Mouse (Mus musculus): Measurements from ENCODE around the gene Ifi47. TPM values are rescaled to one million over a fixed set of nuclear protein-coding genes. Genes with fewer than 3 reads are reported as not detected.
A peak's percentile ranks its signal among the peaks of the same experiment; 100 is the strongest.

The Ifi47 gene
- polyA plus RNA-seq, 1 experiment from 2014 or later = 1.8 TPM

GRCm38 (mm10) chr11:49093861-49094660 is 17.7 kb downstream of the Ifi47 start:
- no peak for ATAC-seq (ENCODE audit: low read depth)
- 83% methylated on average over 6 of the region's 6 CpGs for WGBS

GRCm38 (mm10) chr11:49095367-49095766 is 19.0 kb downstream of the Ifi47 start:
- Histone ChIP-seq H3K36me3 (ENCODE audit: control insufficient read depth, insufficient read depth, low read length) (no peaks in the 10 kb centered on the region), H3K9ac (ENCODE audit: low read depth, low read length) (no peak overlapping the region), H3K4me2 (ENCODE audit: low read depth, low read length) (no peak overlapping the region), H3K27me3 (replicated peaks; ENCODE audit: control insufficient read depth, insufficient read depth, low read length) (no peaks in the 10 kb centered on the region), H3K4me1 (ENCODE audit: control insufficient read depth, insufficient read depth, low read length) (no peaks in the 10 kb centered on the region), H3K9me3 (ENCODE audit: control insufficient read depth, low read length) (no peaks in the 10 kb centered on the region), H3K4me3 (ENCODE audit: low read depth, low read length) (no peak overlapping the region), H3K27ac (replicated peaks; ENCODE audit: low read depth, low read length) (no peak overlapping the region)
- ATAC-seq (ENCODE audit: low read depth) (no peak), DNase-seq (ENCODE audit: low spot score) (no peak)
- 92% methylated on average over 4 of the region's 4 CpGs for WGBS

More at GRCm38 (mm10) chr11:49093861-49094660, 17.7 kb downstream of the Ifi47 start:
- no peak overlapping the region for H3K9ac ChIP-seq (ENCODE audit: low read depth, low read length)
- H3K9me3 ChIP-seq (ENCODE audit: control insufficient read depth, low read length) = no peaks in the 10 kb centered on the region
- no peaks in the 10 kb centered on the region for H3K27me3 ChIP-seq (replicated peaks; ENCODE audit: control insufficient read depth, insufficient read depth, low read length)
- DNase-seq (ENCODE audit: low spot score) = no peak
- no peaks in the 10 kb centered on the region for H3K36me3 ChIP-seq (ENCODE audit: control insufficient read depth, insufficient read depth, low read length)
- no peak overlapping the region for H3K4me2 ChIP-seq (ENCODE audit: low read depth, low read length)
- H3K4me1 ChIP-seq (ENCODE audit: control insufficient read depth, insufficient read depth, low read length) = no peaks in the 10 kb centered on the region
- H3K4me3 ChIP-seq (ENCODE audit: low read depth, low read length) = no peak overlapping the region
- H3K27ac ChIP-seq (replicated peaks; ENCODE audit: low read depth, low read length) = no peak overlapping the region

GRCm38 (mm10) chr11:49100409-49100808 is 24.0 kb downstream of the Ifi47 start:
- no peaks in the 10 kb centered on the region for H3K9me3 ChIP-seq (ENCODE audit: control insufficient read depth, low read length)
- H3K4me3 ChIP-seq (ENCODE audit: low read depth, low read length) = no peak overlapping the region
- no peaks in the 10 kb centered on the region for H3K36me3 ChIP-seq (ENCODE audit: control insufficient read depth, insufficient read depth, low read length)
- ATAC-seq (ENCODE audit: low read depth) (no peak), DNase-seq (ENCODE audit: low spot score) (no peak)
- H3K4me2 ChIP-seq (ENCODE audit: low read depth, low read length) = no peak overlapping the region
- H3K9ac ChIP-seq (ENCODE audit: low read depth, low read length) = no peak overlapping the region
- WGBS = 79% methylated on average over 3 of the region's 3 CpGs
- no peaks in the 10 kb centered on the region for H3K27me3 ChIP-seq (replicated peaks; ENCODE audit: control insufficient read depth, insufficient read depth, low read length)
- H3K4me1 ChIP-seq (ENCODE audit: control insufficient read depth, insufficient read depth, low read length) = no peaks in the 10 kb centered on the region
- H3K27ac ChIP-seq (replicated peaks; ENCODE audit: low read depth, low read length) = no peak overlapping the region

- no peak for DNase-seq (ENCODE audit: low spot score)
- H3K9ac ChIP-seq (ENCODE audit: low read depth, low read length) = no peak overlapping the region
- WGBS = 40% methylated on average over 5 of the region's 5 CpGs
- no peak overlapping the region for H3K27ac ChIP-seq (replicated peaks; ENCODE audit: low read depth, low read length)
- H3K4me2 ChIP-seq (ENCODE audit: low read depth, low read length) = no peak overlapping the region
- ATAC-seq (ENCODE audit: low read depth) = no peak
- H3K4me3 ChIP-seq (ENCODE audit: low read depth, low read length) = no peak overlapping the region
- no peaks in the 10 kb centered on the region for H3K4me1 ChIP-seq (ENCODE audit: control insufficient read depth, insufficient read depth, low read length)
- H3K27me3 ChIP-seq (replicated peaks; ENCODE audit: control insufficient read depth, insufficient read depth, low read length) = no peaks in the 10 kb centered on the region
- H3K9me3 ChIP-seq (ENCODE audit: control insufficient read depth, low read length) = no peaks in the 10 kb centered on the region
- no peaks in the 10 kb centered on the region for H3K36me3 ChIP-seq (ENCODE audit: control insufficient read depth, insufficient read depth, low read length)
Measured at GRCm38 (mm10) chr11:49101500-49101899, 25.1 kb downstream of the Ifi47 start.

GRCm38 (mm10) chr11:49103047-49103693 is 26.8 kb downstream of the Ifi47 start:
- Histone ChIP-seq H3K27me3 (replicated peaks; ENCODE audit: control insufficient read depth, insufficient read depth, low read length) (no peaks in the 10 kb centered on the region), H3K36me3 (ENCODE audit: control insufficient read depth, insufficient read depth, low read length) (no peaks in the 10 kb centered on the region), H3K27ac (replicated peaks; ENCODE audit: low read depth, low read length) (no peak overlapping the region), H3K4me1 (ENCODE audit: control insufficient read depth, insufficient read depth, low read length) (no peaks in the 10 kb centered on the region), H3K9me3 (ENCODE audit: control insufficient read depth, low read length) (no peaks in the 10 kb centered on the region), H3K9ac (ENCODE audit: low read depth, low read length) (no peak overlapping the region), H3K4me3 (ENCODE audit: low read depth, low read length) (no peak overlapping the region), H3K4me2 (ENCODE audit: low read depth, low read length) (no peak overlapping the region)
- ATAC-seq (ENCODE audit: low read depth) (peak; percentile 65; the same call in 1 of the 2 replicates), DNase-seq (ENCODE audit: low spot score) (peak; percentile 89)
- WGBS = 14% methylated on average over 8 of the region's 8 CpGs

GRCm38 (mm10) chr11:49105752-49106151 is 29.4 kb downstream of the Ifi47 start:
- no peak for ATAC-seq (ENCODE audit: low read depth)
- H3K4me2 ChIP-seq (ENCODE audit: low read depth, low read length) = no peak overlapping the region
- H3K27ac ChIP-seq (replicated peaks; ENCODE audit: low read depth, low read length) = no peak overlapping the region
- H3K27me3 ChIP-seq (replicated peaks; ENCODE audit: control insufficient read depth, insufficient read depth, low read length) = no peaks in the 10 kb centered on the region
- no peak overlapping the region for H3K4me3 ChIP-seq (ENCODE audit: low read depth, low read length)
- H3K4me1 ChIP-seq (ENCODE audit: control insufficient read depth, insufficient read depth, low read length) = no peaks in the 10 kb centered on the region
- H3K9me3 ChIP-seq (ENCODE audit: control insufficient read depth, low read length) = no peaks in the 10 kb centered on the region
- WGBS = 71% methylated on average over 1 of the region's 1 CpGs
- H3K36me3 ChIP-seq (ENCODE audit: control insufficient read depth, insufficient read depth, low read length) = no peaks in the 10 kb centered on the region
- no peak for DNase-seq (ENCODE audit: low spot score)
- H3K9ac ChIP-seq (ENCODE audit: low read depth, low read length) = no peak overlapping the region

- Histone ChIP-seq H3K36me3 (ENCODE audit: control insufficient read depth, insufficient read depth, low read length) (no peaks in the 10 kb centered on the region), H3K9me3 (ENCODE audit: control insufficient read depth, low read length) (no peaks in the 10 kb centered on the region), H3K4me3 (ENCODE audit: low read depth, low read length) (no peak overlapping the region), H3K27ac (replicated peaks; ENCODE audit: low read depth, low read length) (no peak overlapping the region), H3K27me3 (replicated peaks; ENCODE audit: control insufficient read depth, insufficient read depth, low read length) (no peaks in the 10 kb centered on the region), H3K9ac (ENCODE audit: low read depth, low read length) (no peak overlapping the region), H3K4me2 (ENCODE audit: low read depth, low read length) (no peak overlapping the region), H3K4me1 (ENCODE audit: control insufficient read depth, insufficient read depth, low read length) (no peaks in the 10 kb centered on the region)
- DNase-seq (ENCODE audit: low spot score) = no peak
- ATAC-seq (ENCODE audit: low read depth) = no peak
- WGBS = 55% methylated on average over 10 of the region's 10 CpGs
Measured at GRCm38 (mm10) chr11:49107650-49108537, 31.5 kb downstream of the Ifi47 start.

GRCm38 (mm10) chr11:49108833-49109232 is 32.4 kb downstream of the Ifi47 start:
- H3K9ac ChIP-seq (ENCODE audit: low read depth, low read length) = no peak overlapping the region
- 30% methylated on average over 1 of the region's 1 CpGs for WGBS
- H3K4me3 ChIP-seq (ENCODE audit: low read depth, low read length) = no peak overlapping the region
- no peak for ATAC-seq (ENCODE audit: low read depth)
- no peak overlapping the region for H3K4me2 ChIP-seq (ENCODE audit: low read depth, low read length)
- DNase-seq (ENCODE audit: low spot score) = no peak
- H3K4me1 ChIP-seq (ENCODE audit: control insufficient read depth, insufficient read depth, low read length) = no peaks in the 10 kb centered on the region
- H3K36me3 ChIP-seq (ENCODE audit: control insufficient read depth, insufficient read depth, low read length) = no peaks in the 10 kb centered on the region
- no peaks in the 10 kb centered on the region for H3K9me3 ChIP-seq (ENCODE audit: control insufficient read depth, low read length)
- no peaks in the 10 kb centered on the region for H3K27me3 ChIP-seq (replicated peaks; ENCODE audit: control insufficient read depth, insufficient read depth, low read length)
- H3K27ac ChIP-seq (replicated peaks; ENCODE audit: low read depth, low read length) = no peak overlapping the region

Data from embryonic facial prominence, embryonic 14.5 days (tissue).